Mouse (Mus musculus): ENCODE data around the gene Mrps35. TPM values are rescaled to one million over a fixed set of nuclear protein-coding genes. Genes with fewer than 3 reads are reported as not detected.

Gene Mrps35
- total RNA-seq, 1 experiment from 2014 or later = 46.9 TPM

DNA sequence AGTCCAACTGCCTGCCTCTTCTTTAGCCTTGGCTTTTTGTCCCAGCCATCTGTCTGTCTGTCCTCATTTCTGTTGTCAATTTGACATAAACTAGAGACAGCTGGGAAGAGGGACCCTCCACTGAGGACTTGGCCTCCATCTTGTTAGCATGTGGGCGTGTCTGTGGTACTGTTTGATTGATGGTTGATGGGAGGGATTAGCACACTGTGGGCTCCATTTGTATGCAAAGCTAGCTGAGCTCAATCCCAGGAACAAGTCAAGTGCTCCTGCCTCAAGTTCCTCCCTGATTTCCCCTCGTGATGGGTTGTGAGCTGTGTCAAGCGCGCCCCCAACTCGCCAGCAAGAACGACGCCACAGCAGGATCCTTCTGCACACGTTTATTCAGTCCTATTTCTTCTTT is 34.3 kb downstream of the Mrps35 start:
- no peak for ATAC-seq (ENCODE audit: extremely low read depth, insufficient number of reproducible peaks, low FRiP score, poor library complexity, severe bottlenecking)

DNA sequence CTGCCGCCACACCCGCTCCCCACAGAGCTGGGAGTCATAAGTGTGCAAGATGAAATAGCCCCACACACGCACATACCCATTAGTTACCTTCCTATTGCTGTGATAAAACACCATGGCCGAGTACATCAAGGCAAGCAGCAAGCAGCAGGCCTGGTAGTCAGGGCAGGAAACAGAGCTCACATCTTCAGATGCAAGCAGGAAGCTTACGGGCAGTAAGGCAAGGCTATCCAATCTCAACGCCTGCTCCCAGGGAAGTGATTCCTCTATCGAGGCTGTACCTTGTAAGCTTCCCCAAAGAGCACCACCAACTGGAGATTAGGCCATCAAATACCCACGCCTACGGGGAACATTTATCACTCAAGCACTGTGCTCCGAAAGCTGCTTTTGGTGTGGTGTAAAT is 37.4 kb downstream of the Mrps35 start:
- ATAC-seq (ENCODE audit: extremely low read depth, insufficient number of reproducible peaks, low FRiP score, poor library complexity, severe bottlenecking) = no peak

DNA sequence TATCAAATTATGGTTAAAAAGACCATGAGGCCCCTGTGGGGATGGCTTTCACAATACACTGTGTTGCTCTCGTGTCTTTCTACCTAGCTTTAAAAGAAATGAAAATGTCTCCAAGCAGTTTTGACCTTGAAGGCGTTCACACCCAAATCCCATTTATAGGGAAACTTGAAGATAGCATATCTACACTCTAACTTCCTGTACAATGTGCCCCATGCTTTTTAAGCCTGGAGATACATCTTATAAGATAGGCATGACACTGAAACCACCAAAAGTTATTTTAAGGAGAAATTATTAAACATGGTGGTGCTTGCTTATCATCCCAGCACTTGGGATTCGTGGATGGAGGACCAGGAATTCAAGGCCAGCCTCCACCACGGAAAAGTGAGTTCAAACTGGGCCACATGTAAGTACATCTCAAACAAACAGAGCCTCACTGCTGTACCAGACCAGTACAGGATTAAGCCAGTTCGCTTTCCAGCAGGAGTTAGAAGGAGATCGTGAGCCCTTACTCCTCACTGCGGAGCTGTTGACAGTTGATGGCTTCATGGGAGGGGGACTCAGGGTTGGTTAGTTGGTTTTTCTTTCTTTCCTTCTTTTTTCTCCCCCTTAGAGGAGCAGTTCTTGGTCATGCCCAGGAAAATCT is 43.0 kb downstream of the Mrps35 start:
- no peak for ATAC-seq (ENCODE audit: extremely low read depth, insufficient number of reproducible peaks, low FRiP score, poor library complexity, severe bottlenecking)

DNA sequence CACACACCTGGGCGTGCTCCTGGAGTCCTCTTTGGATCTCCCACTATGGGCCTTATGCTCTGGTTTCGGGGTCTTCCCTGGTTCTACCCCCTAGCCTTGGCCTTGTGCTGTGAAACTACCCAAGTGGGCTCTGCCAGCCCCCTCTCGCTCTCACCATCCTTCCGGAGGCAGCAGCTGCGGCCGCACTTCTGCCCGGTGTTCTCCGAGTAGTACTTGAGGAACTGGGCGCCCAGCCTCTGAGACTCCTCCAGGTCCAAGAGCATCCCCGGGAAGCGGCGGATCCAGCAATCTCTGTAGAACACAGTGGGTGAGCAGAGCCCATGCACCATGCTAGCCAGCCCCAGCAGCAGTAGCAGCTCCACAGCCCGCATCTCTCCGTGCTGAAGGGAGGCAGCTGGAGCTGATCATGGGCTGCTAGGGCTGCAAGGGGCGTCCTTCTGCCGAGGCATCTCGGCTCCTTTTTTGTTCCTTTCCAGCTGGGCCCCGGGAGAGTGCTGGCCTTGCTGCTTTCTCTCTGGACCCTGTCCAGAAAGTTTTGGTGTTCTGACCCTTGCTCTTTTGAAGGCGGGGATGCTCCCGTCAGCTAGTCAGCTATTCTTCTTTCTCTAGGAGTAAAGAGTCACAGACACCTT is 44.1 kb downstream of the Mrps35 start, which contains the start of gene Mansc4:
Gene Mansc4 (minus strand): TSS at position 439 of the 632 bp plus-strand sequence.
- ATAC-seq (ENCODE audit: extremely low read depth, insufficient number of reproducible peaks, low FRiP score, poor library complexity, severe bottlenecking) = no peak

DNA sequence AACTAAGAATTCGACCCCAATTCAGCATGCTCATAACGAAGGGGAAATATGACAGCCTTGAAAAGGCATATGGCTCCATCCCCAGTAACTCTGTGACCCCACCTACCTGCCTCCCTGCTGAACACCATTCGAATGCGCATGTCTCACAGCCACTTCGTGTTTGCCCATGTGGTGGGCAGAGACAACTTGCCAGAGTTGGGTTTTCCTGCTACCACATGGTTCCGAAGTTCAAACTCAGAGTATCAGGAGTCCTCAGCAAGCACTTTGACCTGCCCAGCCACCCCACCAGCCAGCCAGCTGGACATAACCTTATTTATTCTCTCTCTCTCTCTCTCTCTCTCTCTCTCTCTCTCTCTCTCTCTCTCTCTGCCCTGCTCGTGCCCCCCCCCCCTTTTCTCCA is 45.2 kb downstream of the Mrps35 start:
- ATAC-seq (ENCODE audit: extremely low read depth, insufficient number of reproducible peaks, low FRiP score, poor library complexity, severe bottlenecking) = no peak

DNA sequence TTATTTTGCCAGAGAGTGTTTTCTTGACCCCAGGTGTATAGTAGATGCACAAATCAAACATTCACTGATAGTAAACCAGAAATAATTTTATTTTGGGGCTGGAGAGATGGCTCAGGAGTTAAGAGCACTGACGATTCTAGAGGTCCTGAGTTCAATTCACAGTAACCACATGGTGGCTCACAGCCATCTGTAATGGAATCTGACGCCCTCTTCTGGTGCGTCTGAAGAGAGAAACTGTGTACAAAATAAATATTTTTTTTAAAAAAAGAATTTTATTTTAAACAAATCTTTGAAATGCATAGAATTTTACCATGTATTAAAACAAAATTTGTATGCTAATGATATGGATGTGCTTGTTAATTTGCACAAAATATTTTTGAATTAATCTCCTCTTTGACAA is 46.0 kb downstream of the Mrps35 start:
- ATAC-seq (ENCODE audit: extremely low read depth, insufficient number of reproducible peaks, low FRiP score, poor library complexity, severe bottlenecking) = no peak

DNA sequence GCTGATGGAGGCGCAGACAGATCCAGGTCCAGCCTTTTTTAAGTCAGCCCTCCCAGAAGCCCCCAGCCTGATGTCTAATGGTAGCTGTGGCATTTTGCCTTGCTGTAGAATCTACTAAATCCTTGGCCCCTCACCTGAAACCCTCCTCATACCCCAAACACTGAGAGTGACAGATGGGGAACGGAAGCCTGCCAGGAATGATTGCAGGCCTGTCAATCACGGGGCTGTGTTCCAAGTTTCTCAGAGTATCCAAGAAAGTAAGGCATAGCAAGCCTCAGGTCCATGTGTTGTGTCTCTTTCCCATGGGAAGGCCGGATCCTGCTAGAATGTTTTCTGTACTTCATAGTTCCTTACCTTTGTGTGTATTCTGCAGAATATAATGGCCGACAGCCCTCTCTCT is 47.6 kb downstream of the Mrps35 start:
- no peak for ATAC-seq (ENCODE audit: extremely low read depth, insufficient number of reproducible peaks, low FRiP score, poor library complexity, severe bottlenecking)

DNA sequence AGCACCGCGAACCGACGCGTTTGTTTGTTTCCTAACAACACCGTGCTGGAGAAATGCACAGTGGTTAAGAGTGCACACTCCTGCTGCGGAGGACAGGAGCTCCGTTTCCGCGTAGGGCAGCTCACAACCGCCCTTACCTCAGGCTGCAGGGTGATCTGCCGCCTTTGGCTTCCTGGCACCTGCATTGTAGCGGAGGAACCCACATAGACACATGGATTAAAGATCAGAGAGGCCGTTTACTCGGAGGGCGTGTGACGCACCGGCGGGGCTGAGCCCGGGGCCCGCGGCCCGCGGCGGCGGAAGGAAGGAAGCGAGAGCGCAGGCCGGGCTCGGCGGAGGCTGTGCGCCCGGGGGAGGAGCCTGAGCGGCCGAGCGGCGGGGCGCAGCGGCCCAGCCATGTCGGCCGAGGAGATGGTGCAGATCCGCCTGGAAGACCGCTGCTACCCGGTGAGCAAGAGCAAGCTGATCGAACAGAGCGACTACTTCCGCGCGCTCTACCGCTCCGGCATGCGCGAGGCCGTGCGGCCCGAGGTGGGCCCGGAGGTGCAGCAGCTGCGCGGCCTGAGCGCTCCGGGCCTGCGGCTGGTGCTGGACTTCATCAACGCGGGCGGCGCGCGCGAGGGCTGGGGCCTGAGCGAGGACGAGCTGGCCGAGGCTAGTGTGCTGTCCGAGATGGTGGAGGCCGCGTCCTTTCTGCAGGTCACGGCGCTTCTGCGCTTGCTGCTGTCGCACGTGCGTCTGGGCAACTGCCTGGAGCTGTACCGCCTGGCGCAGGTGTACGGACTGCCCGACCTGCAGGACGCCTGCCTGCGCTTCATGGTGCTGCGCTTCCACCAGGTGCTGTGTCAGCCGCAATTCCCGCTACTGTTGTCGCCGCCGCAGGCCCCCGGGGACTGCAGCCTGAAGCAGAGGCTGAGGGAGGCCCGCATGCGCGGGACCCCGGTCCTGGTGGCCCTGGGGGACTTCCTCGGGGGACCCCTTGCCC is 48.9 kb downstream of the Mrps35 start, which contains the start of gene Klhl42:
Gene Klhl42 (plus strand): TSS at position 244 of the 985 bp plus-strand sequence.
- peak; percentile 62 for ATAC-seq (ENCODE audit: extremely low read depth, insufficient number of reproducible peaks, low FRiP score, poor library complexity, severe bottlenecking)

DNA sequence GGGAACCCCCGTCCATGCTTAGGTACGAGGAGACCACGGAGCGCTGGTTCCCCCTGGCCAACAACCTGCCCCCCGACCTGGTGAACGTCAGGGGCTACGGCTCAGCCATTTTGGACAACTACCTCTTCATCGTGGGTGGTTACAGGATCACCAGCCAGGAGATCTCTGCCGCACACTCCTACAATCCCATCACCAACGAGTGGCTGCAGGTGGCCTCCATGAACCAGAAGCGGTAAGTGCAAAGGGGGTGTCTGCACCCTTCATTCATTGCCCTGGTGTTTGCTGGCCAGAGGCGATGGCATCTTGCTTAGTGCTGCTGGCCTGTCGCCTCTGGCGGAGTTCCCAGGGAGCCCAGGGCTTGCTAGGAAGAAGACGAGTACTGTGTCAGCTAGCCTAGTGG is 49.6 kb downstream of the Mrps35 start:
- ATAC-seq (ENCODE audit: extremely low read depth, insufficient number of reproducible peaks, low FRiP score, poor library complexity, severe bottlenecking) = no peak

DNA sequence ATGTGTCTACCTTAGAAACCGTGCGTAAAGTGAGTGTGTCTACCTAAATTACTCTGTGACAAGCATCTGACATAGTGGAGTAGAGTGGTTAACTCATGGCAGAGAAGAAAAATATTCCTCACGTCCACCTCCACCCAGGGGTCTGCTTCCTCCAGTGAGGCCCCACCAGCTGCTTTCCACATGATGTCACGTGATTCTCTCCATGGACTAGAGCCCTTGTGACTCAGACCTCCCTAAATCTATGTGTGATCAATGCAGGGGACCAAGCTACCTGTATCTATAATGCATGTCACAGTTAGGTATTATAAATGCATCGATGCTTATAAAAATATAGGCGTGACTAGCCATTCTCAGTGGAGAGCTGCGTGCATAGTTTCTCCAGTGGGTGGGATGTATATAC is 52.2 kb downstream of the Mrps35 start:
- ATAC-seq (ENCODE audit: extremely low read depth, insufficient number of reproducible peaks, low FRiP score, poor library complexity, severe bottlenecking) = no peak

DNA sequence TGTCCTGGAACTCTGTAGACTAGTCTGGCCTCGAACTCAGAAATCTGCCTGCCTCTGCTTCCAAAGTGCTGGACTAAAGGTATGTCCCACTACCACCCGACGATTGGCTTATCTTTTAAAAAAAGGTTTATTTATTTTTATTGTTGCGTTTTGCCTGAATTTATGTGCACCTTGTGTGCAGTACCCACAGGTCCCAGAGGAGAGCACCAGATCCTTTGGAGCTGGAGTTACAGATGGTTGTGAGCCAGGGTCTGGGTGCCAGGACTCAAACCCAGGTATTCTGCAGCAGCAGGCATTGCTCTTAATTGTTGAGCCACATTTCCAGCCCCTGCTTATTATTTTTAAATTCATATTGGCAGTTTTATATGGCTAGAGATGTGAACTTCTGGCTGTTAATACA is 53.5 kb downstream of the Mrps35 start:
- ATAC-seq (ENCODE audit: extremely low read depth, insufficient number of reproducible peaks, low FRiP score, poor library complexity, severe bottlenecking) = no peak

DNA sequence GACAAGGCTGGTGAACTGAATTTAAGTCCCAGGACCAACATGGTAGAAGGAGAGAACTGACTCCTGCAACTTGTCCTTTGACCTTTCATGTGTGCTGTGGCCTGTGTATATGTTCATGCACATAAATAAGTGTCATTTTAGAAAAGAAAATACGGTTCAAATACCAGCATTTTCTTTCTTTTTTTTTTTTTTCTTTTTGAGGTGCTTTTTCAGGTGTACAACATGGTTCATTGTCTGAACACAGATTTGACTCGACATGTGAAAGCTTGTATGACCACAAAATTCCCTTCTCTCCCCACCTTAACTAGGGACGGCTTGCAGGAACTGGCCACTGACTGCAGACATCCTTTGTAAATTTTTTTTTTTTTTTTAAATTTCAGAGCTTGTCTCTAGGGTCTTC is 54.4 kb downstream of the Mrps35 start:
- ATAC-seq (ENCODE audit: extremely low read depth, insufficient number of reproducible peaks, low FRiP score, poor library complexity, severe bottlenecking) = no peak

DNA sequence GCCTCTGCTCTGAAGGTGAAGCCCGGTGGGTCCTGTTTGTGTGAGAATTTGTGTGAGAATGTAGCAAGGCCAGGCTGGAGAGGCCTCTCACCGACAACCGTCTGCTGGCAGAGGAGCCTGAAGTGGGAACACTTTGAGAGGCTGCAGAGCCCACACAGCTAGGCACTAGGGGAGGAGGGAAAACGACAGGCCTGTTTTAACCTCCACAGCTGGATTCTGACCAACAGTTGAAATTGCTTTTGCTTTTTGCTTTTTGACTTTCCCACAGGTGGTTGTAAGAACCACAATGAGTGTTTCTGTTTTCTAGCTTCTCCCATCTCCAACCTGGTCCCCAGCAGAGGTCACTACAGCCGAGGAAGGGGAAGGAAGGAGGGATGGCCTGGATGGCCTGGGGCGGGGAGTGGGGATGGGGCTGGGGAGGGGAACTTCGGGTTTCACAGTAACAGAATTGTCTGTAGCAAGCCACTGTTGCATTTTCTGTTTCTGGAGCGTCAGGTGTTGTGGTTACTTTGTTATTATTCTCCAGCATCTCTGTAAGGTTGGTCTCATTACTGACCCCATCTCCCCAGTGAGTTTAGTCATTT is 54.9 kb downstream of the Mrps35 start:
- ATAC-seq (ENCODE audit: extremely low read depth, insufficient number of reproducible peaks, low FRiP score, poor library complexity, severe bottlenecking) = no peak

DNA sequence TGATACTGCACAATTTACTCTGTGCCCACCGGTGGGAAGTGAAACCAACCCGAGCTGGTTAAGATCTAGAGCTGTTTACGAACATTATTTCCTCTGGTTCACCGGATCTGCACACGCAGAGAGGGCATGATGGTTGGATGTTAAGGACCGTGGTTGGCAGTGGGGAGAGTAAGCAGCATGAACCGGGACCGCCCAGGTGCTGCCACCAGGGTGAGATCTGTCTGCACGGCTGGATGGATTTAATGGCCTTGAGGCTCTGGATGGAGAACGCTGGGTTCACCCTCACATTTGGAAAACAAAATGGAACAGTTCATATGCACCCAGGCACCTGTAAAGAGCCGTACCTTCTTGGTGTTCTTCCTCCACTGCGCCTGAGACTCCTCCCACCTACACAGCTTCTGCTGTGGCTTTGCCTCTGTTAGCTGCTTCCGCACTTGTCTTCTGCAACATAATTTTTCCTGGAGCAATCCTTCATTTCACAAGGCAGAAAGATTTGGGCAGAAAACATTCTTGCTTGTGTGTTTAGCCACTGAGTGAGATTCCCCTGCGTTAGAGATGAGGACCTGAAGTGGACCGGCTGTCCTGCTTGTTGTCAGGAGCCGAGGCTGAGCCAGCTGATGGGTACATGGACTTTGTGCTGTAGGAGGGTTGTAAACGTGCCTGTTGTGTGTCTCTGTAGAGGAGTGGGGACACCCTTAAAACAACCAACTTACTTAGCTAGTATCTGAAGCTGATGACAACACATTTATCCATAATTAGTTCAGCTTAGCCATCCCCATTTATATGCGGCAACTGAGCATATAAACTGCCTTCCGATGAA is 57.1 kb downstream of the Mrps35 start:
- peak; percentile 82 for ATAC-seq (ENCODE audit: extremely low read depth, insufficient number of reproducible peaks, low FRiP score, poor library complexity, severe bottlenecking)

DNA sequence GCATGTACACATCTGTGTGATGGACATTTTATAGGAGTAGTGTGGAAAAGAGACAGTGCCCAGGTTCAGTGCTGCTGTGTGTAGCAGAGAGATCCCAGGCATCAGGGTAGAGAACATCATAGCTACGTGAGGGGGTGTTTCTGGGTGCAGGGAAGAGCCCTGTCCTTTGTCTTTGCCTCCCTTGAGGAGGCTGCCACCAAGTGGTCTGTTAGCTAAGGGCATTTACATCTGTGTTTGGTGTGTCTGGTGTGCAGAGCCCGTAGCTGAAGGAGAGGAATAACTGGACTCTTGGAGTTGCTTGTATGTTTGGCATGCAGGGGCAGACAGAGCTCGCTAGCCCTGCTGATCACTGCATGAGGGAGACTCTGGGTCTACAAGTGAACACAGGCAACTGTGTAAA is 59.7 kb downstream of the Mrps35 start:
- ATAC-seq (ENCODE audit: extremely low read depth, insufficient number of reproducible peaks, low FRiP score, poor library complexity, severe bottlenecking) = no peak

DNA sequence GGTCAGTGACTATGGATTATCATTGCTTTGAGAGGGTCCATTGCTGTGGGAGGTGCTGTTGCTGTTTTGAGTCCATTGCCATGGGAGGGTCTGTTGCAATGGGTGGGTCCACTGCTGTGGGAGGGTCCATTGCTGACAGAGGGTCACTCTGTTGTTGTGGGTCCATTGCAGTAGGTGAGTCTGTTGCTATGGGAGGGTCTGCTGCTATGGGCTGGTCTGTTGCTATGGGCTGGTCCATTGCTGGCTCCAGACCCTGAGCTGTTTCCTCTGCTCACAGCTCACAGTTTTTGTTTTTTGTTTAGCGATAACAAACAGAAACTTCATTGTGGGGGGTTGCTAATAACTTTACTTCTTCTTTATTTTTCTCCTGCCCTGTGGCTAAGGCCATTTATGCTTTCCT is 63.0 kb downstream of the Mrps35 start:
- no peak for ATAC-seq (ENCODE audit: extremely low read depth, insufficient number of reproducible peaks, low FRiP score, poor library complexity, severe bottlenecking)

DNA sequence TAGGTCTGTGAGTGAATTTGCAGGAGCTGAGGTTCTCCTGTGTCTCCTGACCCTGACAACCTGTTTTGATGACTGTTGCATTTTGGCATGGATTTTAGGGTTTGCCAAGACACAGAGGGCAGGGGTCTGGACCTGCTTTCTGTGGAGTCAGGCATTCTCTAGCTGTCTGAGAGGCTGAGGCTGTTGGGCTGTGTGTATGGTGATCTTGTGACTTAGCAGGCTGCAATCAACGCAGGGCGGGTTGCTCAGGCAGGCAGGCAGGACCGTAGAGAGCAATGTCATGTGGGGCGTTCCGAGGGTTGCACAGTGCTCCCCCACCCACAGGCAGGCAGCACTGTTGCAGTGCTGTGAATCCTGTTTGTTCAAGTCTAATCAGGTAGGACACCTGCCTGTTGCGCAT is 64.2 kb downstream of the Mrps35 start:
- no peak for ATAC-seq (ENCODE audit: extremely low read depth, insufficient number of reproducible peaks, low FRiP score, poor library complexity, severe bottlenecking)

DNA sequence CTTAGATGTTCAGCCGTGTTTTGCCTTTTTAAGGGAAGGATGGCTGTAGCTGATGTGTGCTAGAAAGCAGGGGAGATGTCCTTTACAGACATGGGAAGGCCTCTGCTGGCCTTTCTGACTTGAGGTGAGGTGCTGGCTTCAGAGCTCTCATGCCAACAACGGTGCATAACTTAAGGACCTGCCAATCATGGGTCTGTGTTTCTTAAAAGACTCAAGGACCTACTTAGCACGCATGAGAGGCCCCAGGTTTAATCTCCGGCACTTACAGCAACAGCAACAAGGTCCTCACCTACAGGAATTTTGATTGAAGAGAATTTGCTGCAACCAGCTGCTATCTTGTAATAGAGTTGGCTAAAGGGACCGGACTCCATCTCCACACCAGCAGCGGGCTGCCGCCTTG is 66.7 kb downstream of the Mrps35 start:
- no peak for ATAC-seq (ENCODE audit: extremely low read depth, insufficient number of reproducible peaks, low FRiP score, poor library complexity, severe bottlenecking)

DNA sequence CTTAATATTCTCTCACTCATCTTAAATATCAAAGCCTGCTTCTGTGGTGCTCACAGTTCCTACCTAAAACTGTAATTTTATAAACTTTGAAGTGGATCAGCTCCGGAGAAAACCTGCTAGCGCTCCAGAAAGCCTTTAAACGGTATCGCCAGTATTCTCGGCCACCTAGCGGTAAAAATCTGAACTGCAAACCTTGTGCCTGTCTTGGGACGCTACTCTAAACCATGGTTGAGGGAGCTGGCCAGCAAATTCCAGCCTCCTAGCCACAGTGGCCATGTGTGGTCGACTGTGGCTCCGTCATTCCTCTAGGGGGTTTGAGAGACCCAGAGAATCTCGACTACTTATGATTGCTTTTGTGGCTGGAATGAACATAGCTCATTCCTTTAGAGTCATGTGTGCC is 74.0 kb downstream of the Mrps35 start:
- peak; percentile 60 for ATAC-seq (ENCODE audit: extremely low read depth, insufficient number of reproducible peaks, low FRiP score, poor library complexity, severe bottlenecking)

Measured in neutrophil, adult 5-6 weeks (primary cell).